Mouse (Mus musculus): ENCODE data around the gene Hist1h1t. TPM values are rescaled to one million over a fixed set of nuclear protein-coding genes. Genes with fewer than 3 reads are reported as not detected.
A peak's percentile ranks its signal among the peaks of the same experiment; 100 is the strongest.

Hist1h1t gene
- total RNA-seq, 2 experiments from 2014 or later, result not detected

DNA sequence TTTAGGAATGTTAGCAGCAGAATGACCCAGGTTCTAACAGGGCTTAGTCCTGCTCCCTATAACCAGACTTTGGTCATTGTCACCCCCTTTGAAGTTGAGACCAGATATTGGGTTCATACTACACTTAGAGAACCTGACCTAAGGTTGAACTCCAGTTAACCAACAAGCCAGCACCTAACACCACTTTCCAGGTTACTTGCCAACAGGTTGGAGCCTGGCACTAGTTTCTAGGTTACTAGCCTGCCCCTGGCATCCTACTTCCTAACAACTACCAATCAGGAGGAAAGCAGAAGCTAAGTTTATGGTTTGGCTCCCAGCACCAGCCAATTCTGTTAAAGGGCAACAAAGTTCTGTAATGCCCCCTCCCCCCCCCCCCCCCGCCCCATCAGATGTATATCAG lies 29.6 kb downstream of the Hist1h1t start:
- no peak for DNase-seq (ENCODE audit: low spot score in 2 of 2)
- intact Hi-C loops (cut with DNase I), result no loop called here

DNA sequence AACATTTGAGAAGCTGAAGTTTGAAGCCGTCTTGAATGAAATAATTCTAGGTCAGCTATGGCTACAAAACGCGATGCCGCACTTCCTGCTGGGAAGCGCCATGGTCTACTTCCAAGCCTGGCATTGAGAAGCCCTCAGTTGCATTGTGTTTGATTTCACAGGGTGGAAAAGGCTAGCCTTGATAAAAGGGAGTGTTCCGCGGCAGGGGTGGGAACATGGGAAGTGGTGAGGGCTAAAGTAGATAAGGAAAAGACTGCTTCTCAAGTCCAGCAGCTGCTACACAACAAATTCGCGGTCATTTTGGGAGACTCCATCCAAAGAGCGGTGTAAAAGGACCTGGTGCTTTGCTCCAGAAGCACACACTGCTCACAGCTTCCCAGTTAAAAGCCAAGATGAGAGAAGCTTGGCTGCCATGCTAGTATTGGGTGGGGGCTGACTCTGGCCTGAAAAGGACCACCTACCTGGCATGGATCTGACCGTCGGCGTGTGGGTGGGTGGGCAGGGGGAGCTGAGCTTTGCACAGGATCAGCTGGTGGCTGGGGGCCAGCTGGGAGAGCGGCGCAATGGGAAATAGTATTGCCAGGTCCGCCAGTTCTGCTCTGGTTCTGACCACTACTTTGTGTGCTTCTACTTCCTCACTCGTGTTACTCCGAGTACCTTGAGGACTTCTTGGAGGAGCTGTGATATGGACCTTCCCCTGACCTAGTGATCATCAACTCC lies 33.0 kb downstream of the Hist1h1t start:
- no peak for DNase-seq (ENCODE audit: low spot score in 2 of 2)
- intact Hi-C loops (cut with DNase I), result no loop called here

DNA sequence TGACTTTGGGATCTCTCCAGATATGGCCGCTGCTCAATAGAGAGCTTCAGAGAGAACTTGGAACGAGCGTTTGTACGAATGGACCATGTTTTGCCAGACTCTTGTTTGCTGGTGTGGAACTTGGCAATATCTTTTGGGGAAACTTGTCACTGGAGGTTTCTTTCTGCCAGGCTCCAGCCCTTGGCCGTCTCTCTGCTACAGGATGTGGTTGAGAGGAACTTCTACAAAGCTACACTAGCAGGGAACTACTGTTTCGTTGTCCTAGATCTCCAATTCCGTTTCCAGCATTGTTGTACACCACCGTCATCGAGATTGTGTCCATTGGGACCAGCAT lies 33.5 kb downstream of the Hist1h1t start:
- no peak for DNase-seq (ENCODE audit: low spot score in 2 of 2)
- intact Hi-C loops (cut with DNase I), result no loop called here

DNA sequence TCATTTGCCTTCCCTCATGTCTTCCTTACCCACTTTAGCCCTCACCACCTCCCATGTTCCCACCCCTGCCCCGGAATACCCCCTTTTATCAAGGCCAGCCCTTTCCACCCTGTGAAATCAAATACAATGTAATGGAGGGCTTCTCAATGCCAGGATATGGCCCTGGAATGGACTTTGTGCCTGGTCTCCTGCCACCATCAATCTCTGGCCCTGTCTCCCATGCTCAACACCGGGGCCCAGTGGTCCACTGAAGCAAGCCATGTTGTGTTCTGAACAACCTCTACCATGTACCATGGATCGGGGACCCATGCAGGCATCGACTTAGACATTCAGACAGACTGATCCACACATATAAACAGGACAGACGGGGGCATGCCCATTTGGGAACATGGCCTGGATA lies 34.1 kb downstream of the Hist1h1t start:
- DNase-seq (ENCODE audit: low spot score in 2 of 2), result no peak
- intact Hi-C loops (cut with DNase I), result no loop called here

DNA sequence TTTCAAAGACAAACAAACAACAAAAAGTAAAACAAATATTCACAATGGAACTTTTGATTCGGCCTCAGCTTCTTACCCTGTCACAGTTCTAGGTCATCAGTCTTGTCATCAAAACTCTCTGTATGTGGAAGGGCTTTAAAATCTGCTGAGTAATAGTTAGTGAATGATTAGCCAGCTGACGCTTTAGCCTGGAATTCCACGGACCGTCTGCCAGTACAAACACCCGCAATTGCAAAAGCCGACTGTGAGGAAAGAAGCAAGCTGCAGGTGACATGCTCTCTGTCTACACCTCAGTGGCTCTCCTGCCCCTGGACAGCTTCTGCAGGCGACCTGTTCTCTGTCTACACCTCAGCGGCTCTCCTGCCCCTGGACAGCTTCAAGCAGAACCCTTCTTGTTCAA lies 34.9 kb downstream of the Hist1h1t start:
- DNase-seq (ENCODE audit: low spot score in 2 of 2), result no peak
- intact Hi-C loops (cut with DNase I), result no loop called here

DNA sequence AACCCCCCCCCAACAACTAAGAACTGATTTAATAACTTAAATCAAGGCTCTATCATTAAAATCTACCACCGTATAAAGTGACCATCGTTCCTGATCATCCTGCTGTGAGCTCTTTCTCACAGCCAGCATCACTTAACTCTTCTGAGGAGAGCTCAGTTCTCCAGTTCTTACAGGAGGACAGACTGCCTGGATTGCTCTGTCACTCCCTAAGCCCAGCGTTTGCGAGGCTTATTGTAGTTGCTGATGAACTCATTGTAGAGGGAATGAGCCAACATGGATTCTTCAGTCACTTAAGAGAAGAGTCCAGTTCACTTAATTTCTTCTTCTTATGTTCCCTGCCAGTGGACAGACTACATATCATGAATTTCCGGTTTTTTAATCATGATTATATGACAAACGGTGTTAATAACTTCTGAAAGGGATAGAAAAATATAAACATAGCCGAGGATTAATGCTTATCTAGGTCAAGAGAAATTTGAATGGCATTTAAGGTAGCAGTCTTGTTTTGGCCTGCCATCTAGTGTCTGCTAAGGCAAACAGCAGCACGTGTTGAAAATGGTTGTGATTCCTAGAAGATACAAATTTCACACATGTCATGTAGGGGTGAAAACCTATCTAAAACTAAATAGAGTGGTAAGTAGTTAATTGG lies 36.7 kb downstream of the Hist1h1t start:
- DNase-seq (ENCODE audit: low spot score in 2 of 2), result peak; percentile 44 to 51
- intact Hi-C loops (cut with DNase I), result loop anchor here (1.0 kb wide), 1 partner anchor 31 kb away; no protein-coding TSS in a partner anchor

DNA sequence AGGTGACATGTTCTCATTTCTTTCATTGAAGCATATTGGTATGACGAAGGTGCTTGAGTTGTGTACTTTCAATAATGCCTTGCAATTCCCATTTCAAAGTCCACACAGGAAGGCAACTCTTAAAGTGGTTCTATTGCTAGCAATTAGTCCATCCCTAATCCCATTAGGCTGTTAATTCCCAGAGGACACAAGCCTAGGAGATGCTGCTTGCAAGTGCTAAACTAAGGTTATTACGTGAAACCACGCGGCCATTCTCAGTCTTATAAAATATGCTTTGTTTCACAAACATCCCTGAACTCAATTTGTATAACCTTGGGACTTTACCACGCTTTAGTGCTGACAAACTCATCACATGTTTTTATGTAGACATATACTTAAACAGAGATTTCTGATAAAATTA lies 41.5 kb downstream of the Hist1h1t start:
- no peak for DNase-seq (ENCODE audit: low spot score in 2 of 2)
- intact Hi-C loops (cut with DNase I), result loop anchor here (5.0 kb wide), 1 partner anchor 205 kb away; the partner anchor contains the start of genes Hist1h2af and Hist1h4h

DNA sequence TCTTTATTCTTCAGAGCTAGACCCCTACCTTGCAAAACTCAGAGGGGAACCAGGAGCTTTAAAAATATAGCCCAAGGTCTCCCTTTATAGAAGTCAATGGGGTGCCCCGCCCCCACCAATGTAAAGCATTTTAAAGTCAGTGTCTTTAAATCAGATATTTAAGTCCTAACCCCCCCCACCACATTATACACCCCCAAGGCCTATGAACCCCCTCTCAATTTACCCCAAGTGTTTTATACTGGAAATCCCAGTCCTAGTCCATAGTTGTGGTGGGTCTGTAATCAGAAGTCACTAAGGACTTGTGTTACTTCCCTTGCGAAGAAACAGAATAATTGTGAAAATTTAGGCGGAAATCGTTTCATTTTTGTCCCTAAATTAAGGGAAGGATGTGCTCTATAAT lies 42.4 kb downstream of the Hist1h1t start:
- DNase-seq (ENCODE audit: low spot score in 2 of 2), result no peak
- intact Hi-C loops (cut with DNase I), result loop anchor here (1.0 to 5.0 kb wide), 3 partner anchors 40 to 206 kb away; partner anchors contain the start of genes Hist1h2af, Hist1h4c and Hist1h4h

DNA sequence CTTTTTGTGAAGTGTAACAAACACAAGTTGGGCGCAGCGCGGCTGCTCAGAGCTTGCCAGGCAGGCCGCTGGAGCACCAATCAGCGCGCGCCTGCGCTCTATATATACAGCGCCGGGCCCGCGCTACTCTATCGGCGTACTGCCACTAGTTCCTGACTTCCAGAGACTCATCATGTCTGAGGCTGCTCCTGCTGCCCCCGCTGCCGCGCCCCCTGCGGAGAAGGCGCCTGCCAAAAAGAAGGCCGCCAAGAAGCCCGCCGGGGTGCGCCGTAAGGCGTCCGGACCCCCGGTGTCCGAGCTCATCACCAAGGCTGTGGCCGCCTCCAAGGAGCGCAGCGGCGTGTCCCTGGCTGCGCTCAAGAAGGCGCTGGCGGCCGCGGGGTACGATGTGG lies 43.1 kb downstream of the Hist1h1t start, which contains the start of gene Hist1h1c:
TSS of gene Hist1h1c (plus strand) at position 132 of the 392 bp plus-strand sequence.
- DNase-seq (ENCODE audit: low spot score in 2 of 2), result peak; percentile 92 to 94

DNA sequence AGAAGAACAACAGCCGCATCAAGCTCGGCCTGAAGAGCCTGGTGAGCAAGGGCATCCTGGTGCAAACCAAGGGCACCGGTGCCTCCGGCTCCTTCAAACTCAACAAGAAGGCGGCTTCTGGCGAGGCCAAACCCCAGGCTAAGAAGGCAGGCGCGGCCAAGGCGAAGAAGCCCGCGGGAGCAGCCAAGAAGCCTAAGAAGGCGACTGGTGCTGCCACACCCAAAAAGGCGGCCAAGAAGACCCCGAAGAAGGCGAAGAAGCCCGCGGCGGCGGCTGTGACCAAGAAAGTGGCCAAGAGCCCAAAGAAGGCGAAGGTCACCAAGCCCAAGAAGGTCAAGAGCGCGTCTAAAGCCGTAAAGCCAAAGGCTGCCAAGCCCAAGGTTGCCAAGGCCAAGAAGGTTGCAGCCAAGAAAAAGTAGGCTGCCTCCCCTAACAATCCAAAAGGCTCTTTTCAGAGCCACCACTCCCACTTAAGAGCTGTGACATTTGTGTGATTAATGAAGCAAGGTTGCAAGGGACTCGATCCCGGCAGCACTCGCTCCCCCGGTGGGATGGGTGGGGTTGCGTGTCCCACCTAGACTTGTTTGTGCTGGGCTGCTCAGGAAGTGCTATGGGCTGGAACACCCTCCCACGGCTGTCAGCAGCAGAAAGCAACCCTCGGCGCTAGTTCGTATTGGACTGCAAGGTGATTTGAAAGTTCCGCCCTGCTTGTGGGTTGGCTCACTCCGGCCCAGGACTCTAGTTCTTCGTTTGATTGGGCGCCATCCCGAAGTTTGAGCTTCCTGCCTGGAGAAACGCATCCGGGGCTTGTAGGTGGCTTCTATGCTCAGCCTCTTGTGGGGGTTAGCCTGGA lies 43.7 kb downstream of the Hist1h1t start:
- DNase-seq (ENCODE audit: low spot score in 2 of 2), result peak; percentile 94 to 99
- intact Hi-C loops (cut with DNase I), result loop anchor here (2.0 to 5.0 kb wide), 2 partner anchors 114 to 207 kb away; partner anchors contain the start of genes Hist1h2af and Hist1h4h

More for the DNA sequence above, 43.1 kb downstream of the Hist1h1t start, which contains the start of gene Hist1h1c:
- intact Hi-C loops (cut with DNase I), result loop anchor here (1.0 to 5.0 kb wide), 3 partner anchors 40 to 206 kb away; partner anchors contain the start of genes Hist1h2af, Hist1h4c and Hist1h4h

DNA sequence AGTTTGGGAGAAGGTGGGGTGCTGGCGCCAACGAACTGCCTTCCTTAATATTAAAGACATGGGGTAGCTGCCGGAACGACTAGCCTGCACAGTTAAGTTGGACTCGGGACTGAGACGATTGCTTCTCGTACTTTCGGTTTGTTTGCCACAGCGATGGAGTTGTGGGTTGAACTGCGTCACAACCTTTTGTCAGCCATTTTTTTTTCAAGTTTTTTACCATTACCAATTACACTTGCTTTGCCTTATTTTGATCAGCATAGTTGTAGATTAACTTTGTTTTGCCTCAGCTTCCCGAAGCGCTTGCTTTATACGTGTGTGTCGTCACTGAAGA lies 44.3 kb downstream of the Hist1h1t start:
- intact Hi-C loops (cut with DNase I), result loop anchor here (2.0 to 5.0 kb wide), 3 partner anchors 115 to 208 kb away; partner anchors contain the start of genes Hist1h2af, Hist1h4d and Hist1h4h
- no peak for DNase-seq (ENCODE audit: low spot score in 2 of 2)

DNA sequence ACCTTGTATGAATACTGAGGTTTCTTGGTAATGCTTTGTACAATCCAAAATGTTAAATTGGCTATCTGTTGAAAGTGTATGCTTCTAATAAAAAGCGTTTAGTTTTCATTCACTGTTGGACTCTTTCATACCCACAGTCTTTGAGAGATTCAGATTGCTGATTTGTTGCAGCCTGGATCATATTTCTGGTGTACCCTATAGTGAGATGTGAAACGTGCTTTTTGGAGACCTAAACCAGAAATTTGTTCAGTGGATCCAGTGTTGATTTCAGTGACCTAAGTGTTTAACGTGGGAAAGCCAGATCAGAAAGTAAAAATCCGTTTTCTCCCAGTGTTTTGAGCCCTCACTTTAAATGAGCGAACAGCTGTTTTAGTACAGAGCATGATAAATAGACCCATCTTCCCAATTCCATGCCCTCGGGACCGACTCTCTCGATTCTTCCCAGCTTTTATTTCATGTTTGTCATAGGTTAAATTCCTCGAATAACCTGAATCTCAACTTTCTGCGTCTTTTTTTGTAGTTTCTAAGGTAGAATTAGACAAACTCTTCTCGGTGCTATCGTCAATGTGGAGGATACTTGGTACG lies 44.7 kb downstream of the Hist1h1t start:
- DNase-seq (ENCODE audit: low spot score in 2 of 2), result no peak
- intact Hi-C loops (cut with DNase I), result loop anchor here (5.0 kb wide), 1 partner anchor 158 kb away; the partner anchor contains the start of gene Hist1h4d

DNA sequence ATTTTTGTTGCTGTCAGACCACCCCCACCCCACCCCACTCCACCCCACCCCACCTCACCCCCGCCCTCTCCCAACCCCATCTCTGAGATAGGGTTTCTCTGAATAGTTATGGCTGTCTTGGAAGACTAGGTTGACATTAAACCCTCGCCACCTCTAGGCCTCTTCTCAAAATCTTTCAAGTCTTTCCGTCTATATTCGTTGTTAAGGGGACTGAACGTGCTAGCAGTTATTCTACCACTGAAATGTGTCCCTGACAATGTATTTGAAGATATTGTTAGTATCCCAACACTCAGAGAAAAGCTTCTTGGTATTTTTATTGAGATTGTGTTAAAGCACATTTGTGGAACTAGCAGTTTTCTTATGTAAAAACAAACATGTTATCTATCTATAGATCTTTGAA lies 45.3 kb downstream of the Hist1h1t start:
- intact Hi-C loops (cut with DNase I), result loop anchor here (5.0 kb wide), 1 partner anchor 159 kb away; the partner anchor contains the start of gene Hist1h4d

DNA sequence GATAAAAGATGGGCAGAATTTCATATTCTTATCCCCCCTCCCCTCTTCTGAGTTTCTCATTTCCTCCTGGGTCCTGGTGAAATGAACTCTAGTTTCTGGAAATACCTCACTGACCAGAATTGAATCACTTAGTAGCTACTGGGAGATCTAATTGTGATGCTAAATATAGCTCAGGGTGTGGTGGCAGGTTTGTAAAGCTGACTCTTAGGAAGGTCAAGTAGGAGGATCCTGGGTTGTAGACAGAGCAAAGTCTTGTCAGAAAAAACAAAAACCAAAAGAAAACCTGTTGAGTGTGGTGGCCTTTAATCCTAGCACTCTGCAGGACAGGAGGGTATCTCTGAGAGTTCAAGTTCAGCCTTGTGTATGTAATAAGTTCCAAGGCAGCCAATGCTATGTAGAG lies 46.4 kb downstream of the Hist1h1t start:
- intact Hi-C loops (cut with DNase I), result loop anchor here (5.0 kb wide), 1 partner anchor 160 kb away; the partner anchor contains the start of gene Hist1h4d
- DNase-seq (ENCODE audit: low spot score in 2 of 2), result no peak

More for the DNA sequence above, 45.3 kb downstream of the Hist1h1t start:
- DNase-seq (ENCODE audit: low spot score in 2 of 2), result no peak

DNA sequence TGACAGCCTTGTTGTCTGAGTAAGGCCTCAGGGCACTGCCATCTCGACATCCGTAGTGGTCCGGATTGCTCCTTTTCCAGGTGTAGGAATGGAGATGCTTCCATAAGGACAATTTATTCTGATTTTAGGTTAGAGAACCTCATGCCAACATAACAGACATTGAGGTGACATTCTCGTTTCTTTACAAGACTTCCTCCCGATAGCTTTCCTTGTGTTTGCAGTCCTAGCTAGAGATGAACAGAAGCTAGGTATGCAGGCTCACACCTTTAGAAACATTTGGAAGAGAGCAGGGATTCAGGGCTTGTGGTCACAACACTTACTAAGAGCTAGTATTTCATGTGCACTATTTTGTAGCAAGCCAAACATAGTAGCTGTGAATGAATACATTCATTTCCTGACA lies 47.6 kb downstream of the Hist1h1t start:
- intact Hi-C loops (cut with DNase I), result loop anchor here (5.0 kb wide), 1 partner anchor 161 kb away; the partner anchor contains the start of gene Hist1h4d
- no peak for DNase-seq (ENCODE audit: low spot score in 2 of 2)

DNA sequence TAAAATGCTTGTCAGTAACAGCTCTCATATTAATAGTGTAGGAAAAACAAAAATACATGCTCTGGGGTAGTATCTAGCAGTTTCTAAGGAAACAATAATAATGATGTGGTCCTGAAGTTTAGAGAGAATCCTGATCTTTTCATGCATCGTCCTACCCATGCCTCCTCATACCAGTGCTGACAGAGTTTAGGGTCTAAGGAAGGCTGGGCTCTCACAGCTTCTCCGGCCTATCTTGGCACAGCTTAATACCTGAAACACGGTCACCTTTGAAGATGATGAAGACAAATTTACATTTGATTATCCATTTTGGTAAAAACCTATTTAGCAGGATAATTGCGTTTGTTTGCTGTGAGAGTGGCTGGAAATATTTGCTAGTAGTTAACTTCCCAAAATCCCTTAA lies 48.3 kb downstream of the Hist1h1t start:
- intact Hi-C loops (cut with DNase I), result loop anchor here (5.0 kb wide), 1 partner anchor 162 kb away; the partner anchor contains the start of gene Hist1h4d
- DNase-seq (ENCODE audit: low spot score in 2 of 2), result no peak

DNA sequence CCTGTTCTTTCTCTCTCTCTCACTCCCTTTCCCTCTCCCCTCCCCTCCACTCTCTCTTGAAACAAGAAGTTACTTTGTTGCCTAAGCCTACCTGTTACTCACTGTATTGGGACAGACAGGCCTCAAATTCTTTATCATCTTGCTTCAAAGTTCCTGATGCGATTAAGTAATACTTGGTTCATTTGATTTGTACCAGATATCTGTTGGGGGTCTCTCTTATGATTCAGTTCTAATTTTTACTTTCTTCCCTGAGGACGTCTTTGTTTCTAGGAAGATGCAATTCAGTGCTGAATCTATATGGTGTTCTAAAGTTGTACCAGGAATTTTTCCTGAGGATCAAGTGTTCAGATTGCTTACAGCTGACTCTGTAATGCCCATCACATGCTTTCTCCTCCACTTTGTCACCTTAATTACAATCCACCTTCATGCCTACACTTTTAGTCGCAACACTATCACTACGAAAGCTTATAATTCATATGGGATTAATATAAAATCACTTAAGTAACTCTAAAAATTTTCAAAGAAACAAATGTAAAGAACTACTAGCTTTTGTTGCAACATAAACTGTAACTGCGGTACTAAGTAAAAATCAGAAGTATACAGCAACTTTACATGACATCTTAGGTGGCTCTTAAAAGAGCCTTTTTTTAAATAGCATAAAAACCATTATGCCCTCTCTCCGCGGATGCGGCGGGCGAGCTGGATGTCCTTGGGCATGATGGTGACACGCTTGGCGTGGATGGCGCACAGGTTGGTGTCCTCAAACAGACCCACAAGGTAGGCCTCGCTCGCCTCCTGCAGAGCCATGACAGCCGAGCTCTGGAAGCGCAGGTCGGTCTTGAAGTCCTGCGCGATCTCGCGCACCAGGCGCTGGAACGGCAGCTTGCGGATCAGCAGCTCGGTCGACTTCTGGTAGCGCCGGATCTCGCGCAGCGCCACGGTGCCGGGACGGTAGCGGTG lies 49.1 kb downstream of the Hist1h1t start:
- no peak for DNase-seq (ENCODE audit: low spot score in 2 of 2)
- intact Hi-C loops (cut with DNase I), result loop anchor here (5.0 kb wide), 1 partner anchor 162 kb away; the partner anchor contains the start of gene Hist1h4d

Data from left cerebral cortex, postnatal 25 days (tissue).